Comparison of ENCODE assay signal across 8 mouse cellular contexts in the genomic region with DNA sequence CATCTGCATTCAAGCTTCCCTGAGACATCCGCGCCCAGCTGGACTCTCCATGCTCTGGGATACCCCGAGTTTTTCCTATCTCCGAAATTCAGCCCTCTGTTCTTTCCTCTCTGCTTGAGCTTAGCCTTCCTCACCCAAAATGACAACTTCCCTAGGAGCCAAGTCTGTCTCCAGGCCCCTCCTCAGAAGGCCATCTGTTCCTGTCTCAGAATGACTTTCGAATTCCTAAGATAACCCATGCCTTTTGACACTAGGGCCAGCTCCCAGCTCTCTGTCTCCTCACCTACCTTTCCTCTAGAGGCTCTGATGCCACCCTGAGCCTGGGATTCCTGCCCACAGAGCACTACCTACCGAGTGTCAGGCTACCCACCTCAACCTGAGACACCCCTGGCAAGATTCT. TPM values are rescaled to one million over a fixed set of nuclear protein-coding genes. Genes with fewer than 3 reads are reported as not detected.
DNase-seq lines count a peak whose midpoint lies in the region; ATAC-seq and TF ChIP-seq lines count a peak whose summit lies in the region.

Nme2 (minus strand) TSS at position 101 of the 400 bp plus-strand sequence.

- H3K4me1 ChIP-seq in forebrain, embryonic 15.5 days, result peaks cover 29% of the 10 kb centered on the region
- H3K4me1 ChIP-seq in hindbrain, embryonic 12.5 days, result peaks cover 32% of the 10 kb centered on the region
- peaks cover 43% of the 10 kb centered on the region for H3K4me1 ChIP-seq in liver, embryonic 12.5 days
- H3K4me1 ChIP-seq in stomach, embryonic 16.5 days (ENCODE audit: control insufficient read depth, insufficient read depth, low read length), result peaks cover 13% of the 10 kb centered on the region

- no peaks in the 10 kb centered on the region for H3K9me3 ChIP-seq in forebrain, embryonic 15.5 days
- no peaks in the 10 kb centered on the region for H3K9me3 ChIP-seq in hindbrain, embryonic 12.5 days (replicated peaks)
- H3K9me3 ChIP-seq in liver, embryonic 12.5 days (replicated peaks), result no peaks in the 10 kb centered on the region
- no peaks in the 10 kb centered on the region for H3K9me3 ChIP-seq in stomach, embryonic 16.5 days (replicated peaks; ENCODE audit: control insufficient read depth, low read length)

- peak within 1 kb of the TSS; percentile 77 for H3K9ac ChIP-seq in forebrain, embryonic 15.5 days (replicated peaks)
- H3K9ac ChIP-seq in hindbrain, embryonic 12.5 days, result peak within 1 kb of the TSS; percentile 78
- peak within 1 kb of the TSS; percentile 67 for H3K9ac ChIP-seq in liver, embryonic 12.5 days
- H3K9ac ChIP-seq in stomach, embryonic 16.5 days (ENCODE audit: low read length), result peak within 1 kb of the TSS; percentile 82

- peak within 1 kb of the TSS; percentile 92 for H3K27ac ChIP-seq in layer of hippocampus, adult 2 months
- H3K27ac ChIP-seq in forebrain, embryonic 15.5 days (replicated peaks), result peak within 1 kb of the TSS; percentile 90
- H3K27ac ChIP-seq in hindbrain, embryonic 12.5 days, result peak within 1 kb of the TSS; percentile 88
- peak within 1 kb of the TSS; percentile 78 for H3K27ac ChIP-seq in liver, embryonic 12.5 days
- peak within 1 kb of the TSS; percentile 97 for H3K27ac ChIP-seq in stomach, embryonic 16.5 days (ENCODE audit: low read length)

- no peaks in the 10 kb centered on the region for H3K27me3 ChIP-seq in forebrain, embryonic 15.5 days
- H3K27me3 ChIP-seq in hindbrain, embryonic 12.5 days, result no peaks in the 10 kb centered on the region
- H3K27me3 ChIP-seq in liver, embryonic 12.5 days (replicated peaks), result no peaks in the 10 kb centered on the region
- H3K27me3 ChIP-seq in stomach, embryonic 16.5 days (ENCODE audit: control insufficient read depth, insufficient read depth, low read length), result no peaks in the 10 kb centered on the region

- DNase-seq in layer of hippocampus, adult 2 months (ENCODE audit: low spot score in 2 of 2), result no peak
- DNase-seq in layer of hippocampus, adult 9-10 months (ENCODE audit: low spot score), result no peak
- no peak for DNase-seq in adrenal gland, postnatal 10 days
- DNase-seq in right cerebral cortex, postnatal 25 days, result no peak

- H3K4me2 ChIP-seq in forebrain, embryonic 15.5 days (replicated peaks), result peak within 1 kb of the TSS; percentile 96
- H3K4me2 ChIP-seq in hindbrain, embryonic 12.5 days (replicated peaks), result peak within 1 kb of the TSS; percentile 87
- H3K4me2 ChIP-seq in liver, embryonic 12.5 days, result peak within 1 kb of the TSS; percentile 85
- H3K4me2 ChIP-seq in stomach, embryonic 16.5 days (ENCODE audit: low read depth, low read length), result peak within 1 kb of the TSS; percentile 87

- TF ChIP-seq CTCF in layer of hippocampus, adult 2 months (conservative IDR thresholded peaks at IDR 0.05), result no peak

- H3K4me3 ChIP-seq in layer of hippocampus, adult 2 months, result peak within 1 kb of the TSS; percentile 87
- peak within 1 kb of the TSS; percentile 87 for H3K4me3 ChIP-seq in forebrain, embryonic 15.5 days
- H3K4me3 ChIP-seq in hindbrain, embryonic 12.5 days, result peak within 1 kb of the TSS; percentile 64
- H3K4me3 ChIP-seq in liver, embryonic 12.5 days, result peak within 1 kb of the TSS; percentile 66
- peak within 1 kb of the TSS; percentile 76 for H3K4me3 ChIP-seq in stomach, embryonic 16.5 days (replicated peaks; ENCODE audit: low read length)

- ATAC-seq in forebrain, embryonic 15.5 days (replicated peaks), result peak; percentile 2; the same call in 1 of the 2 replicates
- ATAC-seq in hindbrain, embryonic 12.5 days (ENCODE audit: low FRiP score), result peak; percentile 26
- peak; percentile 3; the same call in 1 of the 2 replicates for ATAC-seq in liver, embryonic 12.5 days
- ATAC-seq in stomach, embryonic 16.5 days (ENCODE audit: insufficient read depth, low FRiP score), result 0 out of 2 replicates have a peak, but pooled peaks have one; percentile 5

- 3% methylated on average over 6 of the region's 6 CpGs for WGBS in forebrain, embryonic 15.5 days
- WGBS in hindbrain, embryonic 12.5 days, result 6% methylated on average over 6 of the region's 6 CpGs
- WGBS in liver, embryonic 12.5 days (ENCODE audit: insufficient replicate concordance), result 1% methylated on average over 6 of the region's 6 CpGs
- 5% methylated on average over 6 of the region's 6 CpGs for WGBS in stomach, embryonic 16.5 days

- H3K36me3 ChIP-seq in forebrain, embryonic 15.5 days, result peaks cover 45% of the 10 kb centered on the region
- H3K36me3 ChIP-seq in hindbrain, embryonic 12.5 days, result peaks cover 58% of the 10 kb centered on the region
- H3K36me3 ChIP-seq in liver, embryonic 12.5 days, result peaks cover 67% of the 10 kb centered on the region
- peaks cover 8% of the 10 kb centered on the region; the same call in 1 of the 2 replicates for H3K36me3 ChIP-seq in stomach, embryonic 16.5 days (ENCODE audit: control insufficient read depth, insufficient read depth, low read length)

RNA-seq across cellular contexts. Expression of gene Nme2, which starts in this region (rescaled TPM):
- total RNA-seq in layer of hippocampus, adult 2 months (2021), result 100 to 1,000 TPM in 1 of 2 experiments, 10 to 100 TPM in 1; 80.1 to 110 TPM
- total RNA-seq in adrenal gland, postnatal 10 days (2021), result 100 to 1,000 TPM; 550 to 566 TPM
- polyA plus RNA-seq in forebrain, embryonic 15.5 days (2015; fragmentation: Nextera tagmentation; extraction: Ambion mirVana), result 105 and 106 TPM in 2 replicates
- polyA plus RNA-seq in hindbrain, embryonic 12.5 days (2016; fragmentation: Nextera tagmentation; extraction: Ambion mirVana), result 118 and 124 TPM in 2 replicates
- polyA plus RNA-seq in liver, embryonic 12.5 days (2016; fragmentation: Nextera tagmentation; extraction: Ambion mirVana), result 76.4 and 76.8 TPM in 2 replicates
- 287 and 314 TPM in 2 replicates for polyA plus RNA-seq in stomach, embryonic 16.5 days (2015; fragmentation: Nextera tagmentation; extraction: Ambion mirVana)

Comparison
In these comparisons a context has a peak if more than half of its experiments do, and no peak if none do; other contexts are left out.
1. RNA of gene Nme2 (total RNA-seq): 550 to 566 TPM in adrenal gland, postnatal 10 days; 80.1 to 110 TPM in layer of hippocampus, adult 2 months; every median in the first group is over 4 times any median in the second.
2. Peak in every context shown above with its lines, with median percentiles within 50 percentile points of each other: H3K27ac ChIP-seq, H3K4me3 ChIP-seq, ATAC-seq, H3K4me2 ChIP-seq and H3K9ac ChIP-seq.